Mouse (Mus musculus): ENCODE measurements around the gene 5430427O19Rik. TPM values are rescaled to one million over a fixed set of nuclear protein-coding genes. Genes with fewer than 3 reads are reported as not detected.

Gene 5430427O19Rik
- polyA plus RNA-seq, 1 experiment from 2014 or later, result 0.09 TPM

Other genes with a start within 250 kb of the 5430427O19Rik start
- 11.0 and 24.1 TPM in 2 replicates for gene Gk, start 93.5 kb upstream of the 5430427O19Rik start, polyA plus RNA-seq (2014; fragmentation: Nextera tagmentation; extraction: Ambion mirVana)
- not detected in 2 replicates for gene Samt3, start 173.8 kb downstream of the 5430427O19Rik start, polyA plus RNA-seq (2014; fragmentation: Nextera tagmentation; extraction: Ambion mirVana)